Comparison of ENCODE assay signal across 25 mouse cellular contexts in genomic region chr13:15848017-15848416, GRCm38 (mm10).
"Had no signal": no experiment of that assay in that cellular context is flagged by ENCODE, and none has a peak within 500 bp of the region (broad histone marks: within the 10 kb centered on the region; RNA-seq: fewer than 3 reads in every experiment).

No protein-coding gene starts in this region.

- H3K9ac ChIP-seq: heart, embryonic 13.5 days; heart, embryonic 15.5 days; hindbrain, embryonic 13.5 days; hindbrain, embryonic 15.5 days; kidney, embryonic 15.5 days; limb, embryonic 13.5 days; limb, embryonic 15.5 days had no signal

- H3K9me3 ChIP-seq: heart, embryonic 13.5 days; heart, embryonic 15.5 days; hindbrain, embryonic 13.5 days; hindbrain, embryonic 15.5 days; kidney, embryonic 15.5 days; limb, embryonic 13.5 days; limb, embryonic 15.5 days had no signal

- H3K27ac ChIP-seq: gastrocnemius, adult 2 months; heart, adult 2 months; heart, embryonic 13.5 days; heart, embryonic 15.5 days; hindbrain, embryonic 13.5 days; hindbrain, embryonic 15.5 days; hindbrain, postnatal 0 days; kidney, embryonic 15.5 days; kidney, postnatal 0 days; layer of hippocampus, adult 2 months; left cerebral cortex, adult 2 months; limb, embryonic 13.5 days; limb, embryonic 15.5 days had no signal

- H3K27me3 ChIP-seq: heart, embryonic 13.5 days; heart, embryonic 15.5 days; hindbrain, embryonic 13.5 days; hindbrain, embryonic 15.5 days; kidney, embryonic 15.5 days; limb, embryonic 13.5 days; limb, embryonic 15.5 days had no signal

- H3K36me3 ChIP-seq: heart, embryonic 13.5 days; heart, embryonic 15.5 days; hindbrain, embryonic 13.5 days; hindbrain, embryonic 15.5 days; kidney, embryonic 15.5 days; limb, embryonic 13.5 days; limb, embryonic 15.5 days had no signal

- DNase-seq: gastrocnemius, adult 2 months; gastrocnemius, postnatal 10 days; gastrocnemius, postnatal 25 days; heart, adult 11 months; heart, adult 2 months; heart, postnatal 14 days; heart, postnatal 36 days; kidney, adult 11 months; kidney, adult 2 months; kidney, adult 9 months; kidney, postnatal 14 days; kidney, postnatal 36 days had no signal

- ATAC-seq: hindbrain, postnatal 0 days; intestine, embryonic 16.5 days had no signal

- H3K4me3 ChIP-seq: gastrocnemius, adult 2 months; heart, adult 2 months; heart, embryonic 13.5 days; heart, embryonic 15.5 days; hindbrain, embryonic 13.5 days; hindbrain, embryonic 15.5 days; kidney, embryonic 15.5 days; layer of hippocampus, adult 2 months; left cerebral cortex, adult 2 months; limb, embryonic 13.5 days; limb, embryonic 15.5 days had no signal

- H3K4me1 ChIP-seq: heart, embryonic 13.5 days; heart, embryonic 15.5 days; hindbrain, embryonic 13.5 days; hindbrain, embryonic 15.5 days; kidney, embryonic 15.5 days had no signal

- H3K4me2 ChIP-seq: heart, embryonic 11.5 days; heart, embryonic 13.5 days; heart, embryonic 15.5 days; hindbrain, embryonic 13.5 days; hindbrain, embryonic 15.5 days; kidney, embryonic 15.5 days; limb, embryonic 13.5 days; limb, embryonic 15.5 days had no signal
